Mouse (Mus musculus) kidney, embryonic 15.5 days (tissue): ENCODE results near the gene Tmem53. TPM values are rescaled to one million over a fixed set of nuclear protein-coding genes. Genes with fewer than 3 reads are reported as not detected.

Experiments
- ATAC-seq: fragments of 200-750 bp; cut with Nextera tagmentation; replicated peaks from 2 replicates; pipeline ENCODE4 v1.8.0; 2017; ENCODE audit warnings: moderate TSS enrichment; ENCODE audit not compliant: low FRiP score
- H3K27ac ChIP-seq: fragments of 300-500 bp; sonication (generic); 2 replicates; pipeline ENCODE4 v1.5.1; 2015; ENCODE audit warnings: mild to moderate bottlenecking, inconsistent platforms
- H3K27me3 ChIP-seq: fragments of 300-500 bp; sonication (generic); 2 replicates; pipeline ENCODE4 v1.6.1; 2015; ENCODE audit warnings: inconsistent platforms
- H3K36me3 ChIP-seq: fragments of 300-500 bp; sonication (generic); 2 replicates; pipeline ENCODE4 v1.6.1; 2015; ENCODE audit warnings: inconsistent platforms
- H3K4me1 ChIP-seq: fragments of 300-500 bp; sonication (generic); 2 replicates; pipeline ENCODE4 v1.6.1; 2015; ENCODE audit warnings: inconsistent platforms
- H3K4me2 ChIP-seq: fragments of 300-500 bp; sonication (generic); 2 replicates; pipeline ENCODE4 v1.6.1; 2015; ENCODE audit warnings: moderate library complexity, mild to moderate bottlenecking, inconsistent platforms
- H3K4me3 ChIP-seq: fragments of 300-500 bp; sonication (generic); replicated peaks from 2 replicates; pipeline ENCODE4 v1.5.1; 2015; ENCODE audit warnings: mild to moderate bottlenecking, inconsistent platforms
- H3K9ac ChIP-seq: fragments of 300-500 bp; sonication (generic); 2 replicates; pipeline ENCODE4 v1.6.1; 2015; ENCODE audit warnings: mild to moderate bottlenecking, inconsistent platforms
- H3K9me3 ChIP-seq: fragments of 300-500 bp; sonication (generic); replicated peaks from 2 replicates; pipeline ENCODE4 v1.6.1; 2016; ENCODE audit warnings: inconsistent platforms
- WGBS: fragments of 180-500 bp; shearing (Covaris S2); methylation state at CpG from one replicate; pipeline ENCODE4 v1.1.7; 2015; ENCODE audit warnings: mixed read lengths; 5-methylcytosine and 5-hydroxymethylcytosine counted together
- polyA plus RNA-seq: library from polyadenylated mRNA; unstranded; fragments of >200 nt; fragmentation: Nextera tagmentation; extraction: Ambion mirVana; gene quantifications from 2 replicates; pipeline ENCODE4 v1.2.1, GENCODE M21; 2015

Gene Tmem53
- 14.9 and 16.5 TPM in 2 replicates for polyA plus RNA-seq

DNA sequence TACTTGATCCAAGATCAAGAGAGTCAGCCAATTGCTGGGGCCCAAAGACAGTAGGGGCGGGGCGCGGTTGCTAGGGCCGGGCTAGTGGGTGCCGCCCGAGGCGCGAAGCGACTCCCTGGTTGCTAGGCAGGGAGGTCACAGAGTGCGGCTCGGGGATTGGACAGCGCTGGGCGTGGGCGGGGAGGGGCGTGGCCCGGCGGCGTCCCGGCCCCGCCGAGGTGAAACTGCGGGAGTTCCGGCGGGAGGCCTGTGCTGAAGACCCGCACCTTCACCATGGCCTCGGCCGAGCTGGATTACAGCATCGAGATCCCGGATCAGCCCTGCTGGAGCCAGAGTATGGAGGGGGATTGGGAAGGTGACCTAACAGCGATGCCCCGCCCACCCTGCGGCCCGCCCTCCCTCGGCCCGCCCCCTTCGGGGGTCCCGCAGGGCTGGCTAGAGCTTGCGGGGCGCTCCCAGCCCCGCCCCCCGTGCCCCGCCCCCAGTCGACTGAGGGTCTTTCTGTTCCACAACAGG, at the start of gene Tmem53, which contains the start of gene Armh1:
Tmem53 (plus strand) TSS at position 151 of the 516 bp plus-strand sequence.
Armh1 (minus strand) TSS at position 325 of the 516 bp plus-strand sequence.
- H3K4me2 ChIP-seq: peak within 1 kb of the TSS; percentile 72
- peaks cover 29% of the 10 kb centered on the region for H3K4me1 ChIP-seq
- under 1% methylated on average over 40 of the region's 43 CpGs for WGBS
- no peaks in the 10 kb centered on the region for H3K36me3 ChIP-seq
- peak; percentile 99 for ATAC-seq
- H3K27ac ChIP-seq: peak within 1 kb of the TSS; percentile 94
- H3K9me3 ChIP-seq: no peaks in the 10 kb centered on the region
- H3K4me3 ChIP-seq: peak within 1 kb of the TSS; percentile 80
- H3K9ac ChIP-seq: peak within 1 kb of the TSS; percentile 66
- H3K27me3 ChIP-seq: peaks cover 3% of the 10 kb centered on the region; the same call in 1 of the 2 replicates

DNA sequence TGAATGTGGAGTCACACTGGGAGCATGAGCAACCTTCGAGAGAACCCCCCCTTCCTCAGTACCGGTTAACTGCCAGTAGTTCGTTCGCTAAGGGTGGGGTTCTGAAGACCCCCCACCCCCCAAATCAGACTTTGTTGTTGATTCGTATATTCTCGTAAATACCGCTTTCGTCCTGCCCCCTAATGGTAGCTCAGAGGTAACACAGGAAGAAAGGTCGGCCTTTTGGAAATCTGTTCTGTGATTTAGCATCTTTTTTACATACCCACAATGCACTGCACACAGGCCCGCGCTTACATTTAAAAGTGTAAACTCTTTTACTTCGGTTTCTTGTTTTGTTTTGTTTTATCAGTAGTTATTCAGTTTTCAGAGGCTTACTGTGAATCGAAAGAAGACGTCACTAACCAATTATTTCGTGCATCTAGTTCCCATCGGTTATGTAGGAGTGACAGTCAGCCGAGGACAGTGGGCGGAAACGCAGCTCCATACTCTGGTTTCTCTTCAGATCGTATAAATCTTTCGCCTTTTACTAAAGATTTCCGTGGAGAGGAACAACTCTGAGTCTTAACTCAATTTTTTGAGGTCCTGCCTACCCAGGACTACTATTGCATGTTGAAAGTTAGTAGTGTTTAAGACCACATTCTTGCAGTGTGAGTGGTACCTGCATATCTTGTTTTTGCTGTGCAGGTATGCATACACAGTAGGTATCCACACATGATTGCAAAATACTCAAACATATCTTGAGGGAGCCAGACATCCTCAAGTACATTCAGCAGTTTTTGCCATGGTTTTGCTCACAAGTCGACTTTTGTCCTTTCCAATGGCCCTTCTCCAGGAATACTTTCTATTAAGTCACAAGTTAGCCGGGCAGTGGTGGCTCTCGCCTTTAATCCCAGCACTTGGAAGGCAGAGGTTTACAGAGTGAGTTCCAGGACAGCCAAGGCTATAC, 49.4 kb upstream of the Tmem53 start:
- Histone ChIP-seq H3K9me3 (no peaks in the 10 kb centered on the region), H3K9ac (peak overlapping the region; percentile 29), H3K4me1 (peaks cover 6% of the 10 kb centered on the region), H3K4me3 (peak overlapping the region; percentile 35), H3K4me2 (peak overlapping the region; percentile 57), H3K27ac (peak overlapping the region; percentile 90), H3K27me3 (no peaks in the 10 kb centered on the region), H3K36me3 (no peaks in the 10 kb centered on the region)
- 2% methylated on average over 25 of the region's 25 CpGs for WGBS
- ATAC-seq: peak; percentile 95

DNA sequence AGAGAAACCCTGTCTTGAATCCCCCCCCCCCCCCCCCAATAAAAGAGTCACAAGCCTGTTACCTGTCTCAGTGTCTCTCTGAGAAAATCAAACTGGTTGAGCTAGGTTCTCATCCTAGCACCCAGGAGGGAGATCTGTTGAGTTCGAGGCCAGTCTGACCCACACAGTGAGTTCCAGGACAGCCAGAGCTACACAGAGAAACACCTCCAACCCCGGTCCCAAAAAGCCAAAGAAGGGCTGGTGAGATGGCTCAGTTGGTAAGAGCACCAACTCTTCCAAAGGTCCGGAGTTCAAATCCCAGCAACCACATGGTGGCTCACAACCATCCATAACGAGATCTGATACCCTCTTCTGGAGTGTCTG, 48.8 kb upstream of the Tmem53 start:
- H3K9me3 ChIP-seq: no peaks in the 10 kb centered on the region
- no peak overlapping the region for H3K4me3 ChIP-seq
- H3K9ac ChIP-seq: no peak overlapping the region
- H3K36me3 ChIP-seq: no peaks in the 10 kb centered on the region
- H3K4me2 ChIP-seq: peak overlapping the region; percentile 57; the same call in 1 of the 2 replicates
- no peak for ATAC-seq
- H3K4me1 ChIP-seq: peaks cover 6% of the 10 kb centered on the region
- WGBS: 63% methylated on average over 4 of the region's 4 CpGs
- no peaks in the 10 kb centered on the region for H3K27me3 ChIP-seq
- peak overlapping the region; percentile 90 for H3K27ac ChIP-seq

DNA sequence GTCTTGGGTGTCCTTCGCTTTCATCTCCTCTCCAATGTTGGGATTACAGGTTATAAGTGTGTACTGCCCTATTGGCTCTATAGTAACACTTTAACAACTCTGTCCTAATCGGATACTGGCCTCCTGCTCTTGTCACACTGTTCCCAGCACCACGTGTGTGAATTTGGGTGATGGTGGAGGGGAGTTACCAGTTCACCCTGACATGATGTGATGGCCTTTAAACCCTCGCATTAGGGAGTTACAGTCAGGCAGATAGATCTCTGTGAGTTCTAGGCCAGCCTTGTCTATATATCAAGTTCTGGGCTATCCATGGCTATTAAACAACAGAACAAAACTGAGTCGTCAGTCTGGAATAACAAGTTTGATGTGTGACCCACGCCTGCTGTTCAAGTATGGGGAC, 42.2 kb upstream of the Tmem53 start:
- no peak overlapping the region for H3K4me2 ChIP-seq
- no peak overlapping the region for H3K4me3 ChIP-seq
- no peaks in the 10 kb centered on the region for H3K9me3 ChIP-seq
- no peak for ATAC-seq
- H3K4me1 ChIP-seq: no peaks in the 10 kb centered on the region
- no peak overlapping the region for H3K27ac ChIP-seq
- H3K27me3 ChIP-seq: no peaks in the 10 kb centered on the region
- H3K36me3 ChIP-seq: no peaks in the 10 kb centered on the region
- WGBS: 78% methylated on average over 6 of the region's 6 CpGs
- H3K9ac ChIP-seq: no peak overlapping the region

DNA sequence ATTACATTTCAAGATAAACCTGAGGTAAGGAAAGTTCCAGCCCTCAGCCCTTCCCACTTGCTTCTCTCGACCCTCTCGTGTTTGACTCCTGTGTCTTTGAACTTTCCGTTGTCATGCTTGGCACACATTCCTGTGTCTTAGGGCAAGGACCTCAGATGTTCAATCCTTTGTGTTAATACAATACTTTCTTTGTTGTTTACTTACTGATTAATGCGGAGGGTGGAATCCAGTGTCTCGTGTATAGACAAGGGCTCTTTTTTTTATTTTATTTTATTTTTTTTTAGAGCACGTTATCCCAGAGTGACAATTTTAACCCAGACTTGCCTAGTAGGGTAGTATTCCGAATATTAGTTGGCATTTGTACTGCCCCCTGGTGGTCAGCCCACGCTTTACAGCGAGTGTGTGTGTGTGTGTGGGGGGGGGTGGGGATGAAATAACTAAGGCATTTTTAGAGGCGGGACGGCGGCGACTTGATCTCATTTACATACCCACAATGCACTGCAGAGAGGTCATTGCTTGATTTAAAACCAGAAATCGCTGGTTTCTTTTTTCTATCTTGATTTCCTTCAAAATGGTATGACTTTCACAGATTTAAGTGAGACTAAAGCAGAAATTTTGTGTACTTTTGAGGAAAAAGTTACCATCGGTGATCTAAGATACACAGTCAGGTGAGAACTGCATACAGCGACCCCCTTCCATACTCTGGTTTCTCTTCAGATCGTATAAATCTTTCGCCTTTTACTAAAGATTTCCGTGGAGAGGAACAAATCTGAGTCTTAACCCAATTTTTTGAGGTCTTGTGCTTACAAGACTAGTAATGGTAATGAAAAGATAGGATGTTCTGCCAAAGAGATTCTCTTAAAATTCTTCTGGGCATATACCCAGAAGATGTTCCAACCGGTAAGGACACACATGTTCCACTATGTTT, 41.3 kb upstream of the Tmem53 start:
- H3K36me3 ChIP-seq: no peaks in the 10 kb centered on the region
- H3K4me3 ChIP-seq: no peak overlapping the region
- H3K27ac ChIP-seq: peak overlapping the region; percentile 77
- peak overlapping the region; percentile 37; the same call in 1 of the 2 replicates for H3K4me2 ChIP-seq
- no peaks in the 10 kb centered on the region for H3K9me3 ChIP-seq
- no peaks in the 10 kb centered on the region for H3K4me1 ChIP-seq
- H3K27me3 ChIP-seq: no peaks in the 10 kb centered on the region
- H3K9ac ChIP-seq: no peak overlapping the region
- 5% methylated on average over 20 of the region's 20 CpGs for WGBS
- ATAC-seq: peak; percentile 64; the same call in 1 of the 2 replicates

DNA sequence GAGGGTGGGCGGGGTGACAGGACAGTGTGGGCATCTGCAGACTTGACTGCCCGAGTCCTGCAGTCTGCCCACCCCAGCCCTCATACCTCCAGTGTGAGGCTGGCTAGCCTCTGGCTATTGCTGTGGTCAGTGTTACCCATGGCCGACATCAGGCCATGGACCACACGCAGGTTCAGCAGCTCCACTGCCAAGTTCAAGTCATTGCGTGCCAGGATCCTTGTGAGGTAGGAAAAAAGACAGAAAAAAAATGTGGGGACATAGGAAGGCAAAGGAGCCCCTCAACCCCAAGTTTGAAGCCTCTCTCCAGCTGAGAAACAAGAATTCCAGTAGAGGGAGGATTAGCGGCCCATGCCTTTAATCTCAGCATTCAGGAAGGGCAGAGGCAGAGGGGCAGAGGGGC, 37.5 kb upstream of the Tmem53 start:
- Histone ChIP-seq H3K4me2 (no peak overlapping the region), H3K4me3 (no peak overlapping the region), H3K27me3 (no peaks in the 10 kb centered on the region), H3K9ac (no peak overlapping the region), H3K27ac (no peak overlapping the region), H3K36me3 (no peaks in the 10 kb centered on the region), H3K4me1 (peaks cover 6% of the 10 kb centered on the region), H3K9me3 (no peaks in the 10 kb centered on the region)
- WGBS: 82% methylated on average over 6 of the region's 6 CpGs
- no peak for ATAC-seq

DNA sequence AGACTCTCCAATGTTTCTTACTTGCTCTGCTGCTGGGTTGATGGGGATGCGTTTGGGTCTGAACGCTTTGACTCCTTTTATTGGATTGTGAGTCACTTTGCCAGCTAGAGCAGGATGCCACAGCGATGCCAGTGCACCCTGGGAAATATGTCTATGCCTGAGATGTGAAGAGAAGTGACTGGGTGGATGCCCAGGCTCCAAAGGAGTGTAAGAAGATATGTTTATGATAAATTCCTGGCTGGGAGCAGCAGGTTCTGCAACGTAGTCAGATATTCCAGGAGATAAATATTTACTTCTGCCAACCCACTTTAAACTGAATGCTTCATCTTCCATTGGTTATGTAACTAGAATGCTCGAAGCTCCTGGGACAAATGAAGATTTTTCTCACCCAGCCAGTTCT, 34.7 kb upstream of the Tmem53 start:
- H3K4me3 ChIP-seq: no peak overlapping the region
- no peak for ATAC-seq
- no peaks in the 10 kb centered on the region for H3K9me3 ChIP-seq
- H3K36me3 ChIP-seq: no peaks in the 10 kb centered on the region
- H3K4me1 ChIP-seq: peaks cover 6% of the 10 kb centered on the region
- H3K9ac ChIP-seq: no peak overlapping the region
- H3K4me2 ChIP-seq: no peak overlapping the region
- H3K27ac ChIP-seq: no peak overlapping the region
- H3K27me3 ChIP-seq: no peaks in the 10 kb centered on the region
- 73% methylated on average over 5 of the region's 5 CpGs for WGBS

DNA sequence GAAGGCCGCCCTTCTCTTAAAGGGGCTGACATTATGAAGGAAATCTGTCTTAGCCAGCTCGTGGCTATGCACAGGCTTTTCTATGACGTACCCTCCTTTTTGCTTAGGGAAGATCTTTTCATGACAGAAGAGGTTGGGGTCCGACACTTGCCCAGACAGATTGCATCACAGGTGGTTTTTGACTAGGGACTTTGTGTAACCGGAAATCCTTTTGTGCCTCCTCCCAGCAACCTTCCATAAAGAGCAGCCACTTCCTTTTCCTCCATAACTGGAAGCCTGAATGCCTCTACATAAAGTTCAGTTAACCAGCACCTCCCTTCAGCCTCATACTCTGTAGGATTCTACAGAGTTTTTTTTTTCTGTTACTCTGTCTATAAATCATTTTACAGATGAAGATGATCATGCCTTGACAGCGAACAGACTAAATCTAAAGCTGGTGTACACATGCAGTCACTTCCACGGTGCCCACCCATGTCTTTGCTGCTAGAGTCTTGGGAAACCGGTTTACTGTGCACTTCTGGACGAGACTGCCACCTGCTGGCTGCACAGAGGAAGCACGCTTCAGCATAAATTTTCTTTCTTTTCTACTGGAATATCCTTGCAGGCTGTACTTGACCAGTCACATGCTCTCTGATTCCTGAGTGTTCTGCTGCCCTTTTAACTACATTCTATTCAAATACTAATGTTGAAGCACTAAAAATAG, 33.1 kb upstream of the Tmem53 start:
- peak; percentile 73; the same call in 1 of the 2 replicates for ATAC-seq
- 37% methylated on average over 10 of the region's 10 CpGs for WGBS
- H3K4me2 ChIP-seq: no peak overlapping the region

DNA sequence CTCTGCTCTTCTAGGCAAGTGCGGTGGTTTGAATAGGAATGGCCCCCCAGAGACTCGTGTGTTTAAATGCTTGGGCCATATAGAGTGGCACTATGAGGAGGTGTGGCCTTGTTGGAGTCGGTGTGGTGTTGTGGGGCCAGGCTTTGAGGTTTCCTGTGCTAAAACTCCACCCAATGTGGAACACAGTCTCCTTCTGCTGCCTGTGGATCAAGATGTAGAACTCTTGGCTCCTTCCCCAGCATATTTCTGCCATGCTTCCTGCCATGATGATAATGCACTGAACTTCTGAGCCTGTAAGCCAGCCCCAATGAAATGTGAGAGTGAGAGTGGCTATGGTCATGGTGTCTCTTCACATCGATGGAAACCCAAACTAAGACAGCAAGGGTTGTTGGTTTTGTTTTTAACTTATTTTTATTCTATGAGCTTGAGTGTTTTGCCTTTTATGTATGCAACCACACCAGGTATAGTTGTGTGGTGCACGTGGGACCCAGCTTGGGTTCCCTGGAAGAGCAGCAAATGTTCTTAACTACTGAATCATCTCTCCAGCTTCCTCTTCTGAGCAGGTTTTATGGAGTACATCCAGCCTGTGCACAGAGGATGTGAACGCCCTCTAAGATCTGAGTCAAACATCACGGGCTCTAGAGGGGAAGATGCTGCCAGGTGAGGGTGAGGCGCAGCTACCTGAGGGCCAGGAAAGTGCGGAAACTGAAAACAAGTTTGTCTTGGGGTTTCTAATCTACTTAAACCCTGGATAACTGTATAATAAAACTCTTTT, 30.8 kb upstream of the Tmem53 start:
- 79% methylated on average over 9 of the region's 9 CpGs for WGBS
- H3K4me3 ChIP-seq: no peak overlapping the region
- H3K9me3 ChIP-seq: no peaks in the 10 kb centered on the region
- H3K27me3 ChIP-seq: no peaks in the 10 kb centered on the region
- H3K36me3 ChIP-seq: no peaks in the 10 kb centered on the region
- H3K27ac ChIP-seq: no peak overlapping the region
- no peak for ATAC-seq
- no peak overlapping the region for H3K4me2 ChIP-seq
- H3K4me1 ChIP-seq: peaks cover 6% of the 10 kb centered on the region
- no peak overlapping the region for H3K9ac ChIP-seq

More for the DNA sequence above, 33.1 kb upstream of the Tmem53 start:
- H3K36me3 ChIP-seq: no peaks in the 10 kb centered on the region
- no peak overlapping the region for H3K9ac ChIP-seq
- no peak overlapping the region for H3K4me3 ChIP-seq
- H3K9me3 ChIP-seq: no peaks in the 10 kb centered on the region
- H3K27ac ChIP-seq: no peak overlapping the region
- H3K27me3 ChIP-seq: no peaks in the 10 kb centered on the region
- peaks cover 6% of the 10 kb centered on the region for H3K4me1 ChIP-seq

DNA sequence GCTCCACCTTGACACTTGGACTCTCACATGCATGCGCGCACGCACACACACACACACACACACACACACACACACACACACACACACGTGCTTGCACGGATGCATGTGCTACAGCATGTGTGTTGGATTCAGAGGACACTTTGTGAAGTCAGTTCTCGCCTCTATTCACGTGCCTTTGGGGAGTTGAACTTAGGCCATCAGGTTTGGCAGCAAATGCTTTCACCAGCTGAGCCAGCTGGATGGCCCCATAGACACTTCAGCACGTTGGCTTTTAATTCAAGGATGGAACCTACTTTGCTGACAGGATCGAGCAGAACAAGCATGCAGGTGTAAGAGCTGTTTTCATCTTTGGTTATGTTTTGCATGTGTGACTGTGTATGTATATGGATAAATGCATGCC, 29.9 kb upstream of the Tmem53 start:
- Histone ChIP-seq H3K36me3 (no peaks in the 10 kb centered on the region), H3K4me2 (no peak overlapping the region), H3K9ac (no peak overlapping the region), H3K27ac (no peak overlapping the region), H3K27me3 (no peaks in the 10 kb centered on the region), H3K4me1 (peaks cover 6% of the 10 kb centered on the region), H3K9me3 (no peaks in the 10 kb centered on the region), H3K4me3 (no peak overlapping the region)
- WGBS: 88% methylated on average over 9 of the region's 9 CpGs
- ATAC-seq: no peak

DNA sequence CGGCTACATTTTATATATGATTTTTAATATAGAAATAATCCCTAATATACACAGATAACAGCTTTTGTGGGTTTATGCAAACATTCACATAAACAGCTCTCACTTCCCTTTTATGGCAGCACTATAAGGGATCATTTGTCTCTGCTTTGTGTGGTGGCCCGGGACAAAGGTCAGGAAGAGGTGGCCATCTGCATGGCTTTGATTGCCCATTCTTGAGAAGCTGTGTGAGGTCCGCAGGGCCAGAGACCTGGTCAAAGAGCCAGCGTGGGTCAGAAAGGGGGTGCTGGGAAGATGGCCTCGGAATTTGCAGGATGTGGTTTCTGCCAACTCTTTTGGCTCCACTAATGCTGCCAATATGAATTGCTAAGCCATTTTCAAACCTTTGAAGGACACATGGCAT, 28.8 kb upstream of the Tmem53 start:
- Histone ChIP-seq H3K9me3 (no peaks in the 10 kb centered on the region), H3K4me2 (no peak overlapping the region), H3K9ac (no peak overlapping the region), H3K4me1 (peaks cover 6% of the 10 kb centered on the region), H3K4me3 (no peak overlapping the region), H3K36me3 (no peaks in the 10 kb centered on the region), H3K27me3 (no peaks in the 10 kb centered on the region), H3K27ac (no peak overlapping the region)
- 24% methylated on average over 5 of the region's 5 CpGs for WGBS
- ATAC-seq: no peak
